Mouse (Mus musculus): ENCODE results near the gene Pitpnm1. TPM values are rescaled to one million over a fixed set of nuclear protein-coding genes. Genes with fewer than 3 reads are reported as not detected.

Pitpnm1 gene
- polyA plus RNA-seq, 1 experiment from 2014 or later: 9.2 TPM

DNA sequence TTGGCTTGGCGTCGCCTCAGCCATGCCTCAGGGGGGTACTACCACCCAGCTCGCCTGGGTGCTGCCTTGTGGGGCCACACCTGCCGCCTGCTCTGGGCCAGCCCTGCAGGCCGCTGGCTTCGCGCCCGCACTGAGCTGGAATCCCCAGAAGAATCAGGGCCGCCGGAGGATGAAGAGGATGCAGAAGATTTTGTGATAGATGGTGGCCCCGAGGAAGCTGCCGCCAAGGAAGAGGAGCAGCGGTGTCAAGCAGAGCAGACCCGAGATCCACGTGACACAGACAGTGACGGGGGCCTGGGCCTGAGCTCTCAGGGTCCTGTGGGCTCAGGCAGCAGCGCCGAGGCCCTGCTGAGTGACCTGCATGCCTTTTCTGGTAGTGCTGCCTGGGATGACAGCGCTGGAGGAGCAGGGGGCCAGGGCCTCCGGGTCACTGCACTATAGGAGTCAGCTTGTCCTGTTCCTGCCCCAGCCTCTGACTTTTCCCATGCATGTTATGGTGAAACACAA is 56.3 kb downstream of the Pitpnm1 start:
- Histone ChIP-seq H3K9me3 (ENCODE audit: control insufficient read depth, low read depth, low read length) (no peaks in the 10 kb centered on the region), H3K9ac (replicated peaks; ENCODE audit: low read depth, low read length) (no peak overlapping the region), H3K27me3 (ENCODE audit: control insufficient read depth, insufficient read depth, low read length) (no peaks in the 10 kb centered on the region), H3K4me2 (replicated peaks; ENCODE audit: low read depth, low read length) (no peak overlapping the region), H3K27ac (ENCODE audit: low read length) (no peak overlapping the region), H3K4me1 (ENCODE audit: control insufficient read depth, insufficient read depth, low read length) (no peaks in the 10 kb centered on the region), H3K36me3 (ENCODE audit: control insufficient read depth, insufficient read depth, low read length) (peaks cover 38% of the 10 kb centered on the region), H3K4me3 (ENCODE audit: low read depth, low read length) (no peak overlapping the region)
- no peak for ATAC-seq (ENCODE audit: insufficient number of reproducible peaks, insufficient read depth, low FRiP score, low read depth)
- WGBS: 80% methylated on average over 20 of the region's 20 CpGs

DNA sequence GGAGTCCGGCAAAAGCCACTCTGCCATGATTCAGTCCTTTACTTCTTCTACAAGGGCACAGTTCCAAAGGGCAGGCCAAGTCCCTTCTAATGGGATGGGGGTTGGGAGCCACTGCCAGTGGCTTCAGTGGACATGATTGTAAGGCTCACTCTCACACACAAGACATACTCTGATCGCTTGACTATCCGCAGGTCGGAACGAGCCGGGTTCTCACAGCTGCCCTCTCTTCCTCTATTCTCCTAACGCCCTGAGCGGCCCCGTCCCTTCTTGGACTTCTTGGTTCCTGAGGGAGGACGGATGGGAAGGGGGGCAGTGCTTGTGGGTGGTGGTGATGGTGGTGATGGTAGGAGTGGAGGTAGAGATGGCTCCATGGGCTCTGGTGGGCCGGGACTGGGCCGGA is 57.0 kb downstream of the Pitpnm1 start:
- Histone ChIP-seq H3K27me3 (ENCODE audit: control insufficient read depth, insufficient read depth, low read length) (no peaks in the 10 kb centered on the region), H3K4me1 (ENCODE audit: control insufficient read depth, insufficient read depth, low read length) (no peaks in the 10 kb centered on the region), H3K9ac (replicated peaks; ENCODE audit: low read depth, low read length) (no peak overlapping the region), H3K36me3 (ENCODE audit: control insufficient read depth, insufficient read depth, low read length) (peaks cover 41% of the 10 kb centered on the region), H3K4me3 (ENCODE audit: low read depth, low read length) (no peak overlapping the region), H3K9me3 (ENCODE audit: control insufficient read depth, low read depth, low read length) (no peaks in the 10 kb centered on the region), H3K27ac (ENCODE audit: low read length) (no peak overlapping the region), H3K4me2 (replicated peaks; ENCODE audit: low read depth, low read length) (no peak overlapping the region)
- no peak for ATAC-seq (ENCODE audit: insufficient number of reproducible peaks, insufficient read depth, low FRiP score, low read depth)
- WGBS: 88% methylated on average over 12 of the region's 12 CpGs

DNA sequence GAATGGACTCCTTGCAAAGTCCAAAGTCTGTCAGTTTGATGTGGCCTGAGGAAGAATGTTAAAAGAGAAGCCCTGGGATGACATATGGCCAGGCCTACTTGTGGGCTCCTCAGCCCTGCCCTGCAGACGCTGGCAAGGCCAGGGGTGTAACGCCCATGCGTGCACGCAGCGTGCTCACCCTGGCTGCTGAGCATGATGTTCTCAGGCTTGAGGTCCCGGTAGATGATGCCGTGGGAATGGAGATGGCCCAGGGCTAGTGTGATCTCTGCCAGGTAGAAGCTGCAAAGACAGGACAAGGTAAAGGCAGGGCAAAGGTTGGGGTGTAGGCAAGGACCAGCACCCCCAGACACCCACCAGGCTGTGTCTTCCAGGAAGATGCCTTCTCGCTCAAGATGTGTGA is 59.3 kb downstream of the Pitpnm1 start:
- Histone ChIP-seq H3K4me2 (replicated peaks; ENCODE audit: low read depth, low read length) (no peak overlapping the region), H3K36me3 (ENCODE audit: control insufficient read depth, insufficient read depth, low read length) (peaks cover 29% of the 10 kb centered on the region), H3K4me1 (ENCODE audit: control insufficient read depth, insufficient read depth, low read length) (peaks cover 14% of the 10 kb centered on the region), H3K9me3 (ENCODE audit: control insufficient read depth, low read depth, low read length) (no peaks in the 10 kb centered on the region), H3K27me3 (ENCODE audit: control insufficient read depth, insufficient read depth, low read length) (no peaks in the 10 kb centered on the region), H3K4me3 (ENCODE audit: low read depth, low read length) (no peak overlapping the region), H3K9ac (replicated peaks; ENCODE audit: low read depth, low read length) (no peak overlapping the region), H3K27ac (ENCODE audit: low read length) (no peak overlapping the region)
- ATAC-seq (ENCODE audit: insufficient number of reproducible peaks, insufficient read depth, low FRiP score, low read depth): no peak
- 94% methylated on average over 8 of the region's 8 CpGs for WGBS

DNA sequence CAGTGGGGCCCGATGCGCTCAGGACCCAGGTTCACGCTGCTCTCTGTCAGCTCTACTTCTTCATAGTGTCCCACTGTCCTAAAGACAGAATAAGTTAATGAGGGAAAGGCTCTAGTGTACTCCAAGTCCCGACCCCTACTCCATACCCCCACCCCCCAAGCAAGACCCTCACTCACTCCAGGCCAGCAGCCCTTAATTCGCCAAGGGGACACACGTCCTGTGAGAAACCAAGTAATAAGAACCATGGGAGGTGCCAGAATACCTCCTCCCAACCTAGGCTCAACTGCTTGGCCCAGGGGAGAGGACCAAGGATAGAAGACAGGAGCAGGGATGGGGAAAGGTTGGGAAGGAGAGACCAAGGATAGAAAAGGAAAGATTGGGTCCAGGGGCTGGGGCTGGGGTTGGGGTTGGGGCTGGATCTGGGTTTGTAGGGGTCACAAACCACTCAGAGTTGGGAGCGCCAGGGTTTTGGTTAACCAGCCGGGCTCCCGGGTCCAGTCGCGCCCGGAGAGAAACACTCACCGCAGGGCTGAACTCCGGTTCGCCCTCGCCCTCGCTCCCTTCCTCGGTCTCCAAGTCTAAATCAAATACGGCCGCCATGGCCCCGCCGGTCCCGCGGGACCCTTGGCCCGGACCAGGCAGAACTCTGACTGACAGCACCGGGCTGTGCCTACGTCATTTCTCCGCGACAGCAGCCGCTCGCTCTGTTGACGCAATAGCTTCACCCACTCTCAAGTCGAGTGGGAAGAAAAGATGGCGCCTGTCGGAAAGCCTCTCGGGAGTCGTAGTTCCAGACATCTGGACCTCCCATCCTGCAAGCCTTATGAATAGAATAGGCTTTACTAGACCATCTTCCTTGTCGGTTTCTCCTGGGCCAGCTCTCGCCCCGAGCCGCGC is 63.1 kb downstream of the Pitpnm1 start, which contains the start of gene Rps6kb2:
TSS of gene Rps6kb2 (minus strand) at position 709 of the 897 bp plus-strand sequence.
- peak within 1 kb of the TSS; percentile 76 for H3K4me3 ChIP-seq (ENCODE audit: low read depth, low read length)
- peak within 1 kb of the TSS; percentile 48 for H3K27ac ChIP-seq (ENCODE audit: low read length)
- H3K27me3 ChIP-seq (ENCODE audit: control insufficient read depth, insufficient read depth, low read length): no peaks in the 10 kb centered on the region
- H3K4me1 ChIP-seq (ENCODE audit: control insufficient read depth, insufficient read depth, low read length): peaks cover 14% of the 10 kb centered on the region
- peaks cover 18% of the 10 kb centered on the region for H3K36me3 ChIP-seq (ENCODE audit: control insufficient read depth, insufficient read depth, low read length)
- H3K9ac ChIP-seq (replicated peaks; ENCODE audit: low read depth, low read length): peak within 1 kb of the TSS; percentile 64
- no peaks in the 10 kb centered on the region for H3K9me3 ChIP-seq (ENCODE audit: control insufficient read depth, low read depth, low read length)
- peak; percentile 85 for ATAC-seq (ENCODE audit: insufficient number of reproducible peaks, insufficient read depth, low FRiP score, low read depth)
- peak within 1 kb of the TSS; percentile 95 for H3K4me2 ChIP-seq (replicated peaks; ENCODE audit: low read depth, low read length)
- WGBS: 6% methylated on average over 42 of the region's 42 CpGs

DNA sequence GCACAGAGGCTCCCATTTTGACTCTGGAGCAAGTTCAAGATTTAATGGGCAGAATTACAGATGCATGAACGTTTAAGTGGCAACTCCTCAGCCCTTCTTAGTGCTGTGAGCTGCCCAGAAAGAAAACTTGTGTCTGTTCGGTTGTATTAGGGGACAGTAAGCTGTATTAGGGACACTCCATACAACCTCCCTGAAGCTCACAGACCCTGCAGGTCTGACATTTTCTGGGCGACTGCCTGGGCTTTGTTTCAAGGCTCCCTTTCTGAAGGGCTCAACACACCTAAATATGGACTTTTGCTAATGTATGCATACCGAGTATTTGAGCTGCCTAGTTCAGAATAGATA is 63.7 kb downstream of the Pitpnm1 start:
- Histone ChIP-seq H3K4me2 (replicated peaks; ENCODE audit: low read depth, low read length) (peak overlapping the region; percentile 95), H3K4me1 (ENCODE audit: control insufficient read depth, insufficient read depth, low read length) (peaks cover 14% of the 10 kb centered on the region), H3K9ac (replicated peaks; ENCODE audit: low read depth, low read length) (peak overlapping the region; percentile 28; the same call in 1 of the 2 replicates), H3K27me3 (ENCODE audit: control insufficient read depth, insufficient read depth, low read length) (no peaks in the 10 kb centered on the region), H3K9me3 (ENCODE audit: control insufficient read depth, low read depth, low read length) (no peaks in the 10 kb centered on the region), H3K27ac (ENCODE audit: low read length) (peak overlapping the region; percentile 48), H3K4me3 (ENCODE audit: low read depth, low read length) (peak overlapping the region; percentile 76), H3K36me3 (ENCODE audit: control insufficient read depth, insufficient read depth, low read length) (peaks cover 12% of the 10 kb centered on the region)
- ATAC-seq (ENCODE audit: insufficient number of reproducible peaks, insufficient read depth, low FRiP score, low read depth): no peak
- 33% methylated on average over 4 of the region's 4 CpGs for WGBS

Other genes starting within 250 kb of the Pitpnm1 start
- gene Chka, start 248.2 kb upstream of the Pitpnm1 start, polyA plus RNA-seq (2014; fragmentation: Nextera tagmentation; extraction: Ambion mirVana): 59.8 and 60.8 TPM in 2 replicates
- 28.4 and 30.9 TPM in 2 replicates for gene Tcirg1, start 192.9 kb upstream of the Pitpnm1 start, polyA plus RNA-seq (2014; fragmentation: Nextera tagmentation; extraction: Ambion mirVana)
- gene Ndufs8, start 187.2 kb upstream of the Pitpnm1 start, polyA plus RNA-seq (2014; fragmentation: Nextera tagmentation; extraction: Ambion mirVana): 320 and 361 TPM in 2 replicates
- gene Aldh3b1, start 170.2 kb upstream of the Pitpnm1 start, polyA plus RNA-seq (2014; fragmentation: Nextera tagmentation; extraction: Ambion mirVana): 1.2 and 2.4 TPM in 2 replicates
- gene Unc93b1, start 164.8 kb upstream of the Pitpnm1 start, polyA plus RNA-seq (2014; fragmentation: Nextera tagmentation; extraction: Ambion mirVana): 13.1 and 15.4 TPM in 2 replicates
- gene Aldh3b3, start 141.4 kb upstream of the Pitpnm1 start, polyA plus RNA-seq (2014; fragmentation: Nextera tagmentation; extraction: Ambion mirVana): 0.09 TPM in 1 of 2 replicates, not detected in the other
- gene Aldh3b2, start 127.7 kb upstream of the Pitpnm1 start, polyA plus RNA-seq (2014; fragmentation: Nextera tagmentation; extraction: Ambion mirVana): 11.7 and 14.4 TPM in 2 replicates
- gene Acy3, start 113.4 kb upstream of the Pitpnm1 start, polyA plus RNA-seq (2014; fragmentation: Nextera tagmentation; extraction: Ambion mirVana): 7.8 and 8.8 TPM in 2 replicates
- not detected in 2 replicates for gene Tbx10, start 107.2 kb upstream of the Pitpnm1 start, polyA plus RNA-seq (2014; fragmentation: Nextera tagmentation; extraction: Ambion mirVana)
- 30.9 and 42.2 TPM in 2 replicates for gene Nudt8, start 99.4 kb upstream of the Pitpnm1 start, polyA plus RNA-seq (2014; fragmentation: Nextera tagmentation; extraction: Ambion mirVana)
- gene Gm49405, start 99.4 kb upstream of the Pitpnm1 start, polyA plus RNA-seq (2014; fragmentation: Nextera tagmentation; extraction: Ambion mirVana): 3.3 TPM in 2 replicates
- 4.5 TPM in 2 replicates for gene Doc2g, start 96.7 kb upstream of the Pitpnm1 start, polyA plus RNA-seq (2014; fragmentation: Nextera tagmentation; extraction: Ambion mirVana)
- 195 and 205 TPM in 2 replicates for gene Ndufv1, start 87.2 kb upstream of the Pitpnm1 start, polyA plus RNA-seq (2014; fragmentation: Nextera tagmentation; extraction: Ambion mirVana)
- 635 and 672 TPM in 2 replicates for gene Gstp1, start 62.0 kb upstream of the Pitpnm1 start, polyA plus RNA-seq (2014; fragmentation: Nextera tagmentation; extraction: Ambion mirVana)
- gene Gstp2, start 54.0 kb upstream of the Pitpnm1 start, polyA plus RNA-seq (2014; fragmentation: Nextera tagmentation; extraction: Ambion mirVana): 10.4 and 18.0 TPM in 2 replicates
- gene Gstp3, start 40.4 kb upstream of the Pitpnm1 start, polyA plus RNA-seq (2014; fragmentation: Nextera tagmentation; extraction: Ambion mirVana): not detected in 2 replicates
- gene Cabp2, start 18.4 kb upstream of the Pitpnm1 start, polyA plus RNA-seq (2014; fragmentation: Nextera tagmentation; extraction: Ambion mirVana): not detected in 2 replicates
- gene Cdk2ap2, start 2.8 kb upstream of the Pitpnm1 start, polyA plus RNA-seq (2014; fragmentation: Nextera tagmentation; extraction: Ambion mirVana): 74.1 and 91.0 TPM in 2 replicates
- gene Aip, start 25.9 kb downstream of the Pitpnm1 start, polyA plus RNA-seq (2014; fragmentation: Nextera tagmentation; extraction: Ambion mirVana): 95.3 and 101 TPM in 2 replicates
- not detected in 2 replicates for gene Gpr152, start 39.8 kb downstream of the Pitpnm1 start, polyA plus RNA-seq (2014; fragmentation: Nextera tagmentation; extraction: Ambion mirVana)
- gene Cabp4, start 44.0 kb downstream of the Pitpnm1 start, polyA plus RNA-seq (2014; fragmentation: Nextera tagmentation; extraction: Ambion mirVana): not detected in 2 replicates
- 149 and 152 TPM in 2 replicates for gene Coro1b, start 48.6 kb downstream of the Pitpnm1 start, polyA plus RNA-seq (2014; fragmentation: Nextera tagmentation; extraction: Ambion mirVana)
- 1.9 and 2.6 TPM in 2 replicates for gene Ptprcap, start 53.6 kb downstream of the Pitpnm1 start, polyA plus RNA-seq (2014; fragmentation: Nextera tagmentation; extraction: Ambion mirVana)
- gene Rps6kb2, start 63.4 kb downstream of the Pitpnm1 start, polyA plus RNA-seq (2014; fragmentation: Nextera tagmentation; extraction: Ambion mirVana): 35.8 and 38.9 TPM in 2 replicates
- gene Carns1, start 75.5 kb downstream of the Pitpnm1 start, polyA plus RNA-seq (2014; fragmentation: Nextera tagmentation; extraction: Ambion mirVana): 0.90 and 1.3 TPM in 2 replicates
- gene Tbc1d10c, start 91.3 kb downstream of the Pitpnm1 start, polyA plus RNA-seq (2014; fragmentation: Nextera tagmentation; extraction: Ambion mirVana): 1.5 and 2.5 TPM in 2 replicates
- 759 and 780 TPM in 2 replicates for gene Ppp1ca, start 92.1 kb downstream of the Pitpnm1 start, polyA plus RNA-seq (2014; fragmentation: Nextera tagmentation; extraction: Ambion mirVana)
- 33.3 and 33.5 TPM in 2 replicates for gene Rad9a, start 101.7 kb downstream of the Pitpnm1 start, polyA plus RNA-seq (2014; fragmentation: Nextera tagmentation; extraction: Ambion mirVana)
- 7.3 and 8.3 TPM in 2 replicates for gene Clcf1, start 114.2 kb downstream of the Pitpnm1 start, polyA plus RNA-seq (2014; fragmentation: Nextera tagmentation; extraction: Ambion mirVana)
- gene AC109138.7, start 114.4 kb downstream of the Pitpnm1 start, polyA plus RNA-seq (2014; fragmentation: Nextera tagmentation; extraction: Ambion mirVana): not detected in 2 replicates
- gene Pold4, start 131.9 kb downstream of the Pitpnm1 start, polyA plus RNA-seq (2014; fragmentation: Nextera tagmentation; extraction: Ambion mirVana): 25.5 and 26.3 TPM in 2 replicates
- 26.5 and 27.9 TPM in 2 replicates for gene Ssh3, start 169.2 kb downstream of the Pitpnm1 start, polyA plus RNA-seq (2014; fragmentation: Nextera tagmentation; extraction: Ambion mirVana)
- gene Ankrd13d, start 183.1 kb downstream of the Pitpnm1 start, polyA plus RNA-seq (2014; fragmentation: Nextera tagmentation; extraction: Ambion mirVana): 10.4 and 13.0 TPM in 2 replicates
- gene Grk2, start 206.2 kb downstream of the Pitpnm1 start, polyA plus RNA-seq (2014; fragmentation: Nextera tagmentation; extraction: Ambion mirVana): 18.1 and 18.7 TPM in 2 replicates